Mouse (Mus musculus) brain, embryonic 14.5 days (tissue): ENCODE measurements around the gene Slitrk1.

Source experiments
- CTCF ChIP-seq: fragments of 200-500 bp; IDR thresholded peaks from 2 replicates; pipeline ENCODE4 v1.5.1; 2012; ENCODE audit warnings: inconsistent platforms, mild to moderate bottlenecking, moderate library complexity, borderline replicate concordance; ENCODE audit not compliant: insufficient read depth, insufficient read length; ENCODE audit errors: extremely low read depth
- POLR2A ChIP-seq: fragments of 200-500 bp; IDR thresholded peaks from 2 replicates; pipeline ENCODE4 v1.6.1; 2012; ENCODE audit warnings: mild to moderate bottlenecking, inconsistent platforms, borderline replicate concordance; ENCODE audit not compliant: poor library complexity, insufficient read depth, insufficient read length, severe bottlenecking; ENCODE audit errors: extremely low read depth

DNA sequence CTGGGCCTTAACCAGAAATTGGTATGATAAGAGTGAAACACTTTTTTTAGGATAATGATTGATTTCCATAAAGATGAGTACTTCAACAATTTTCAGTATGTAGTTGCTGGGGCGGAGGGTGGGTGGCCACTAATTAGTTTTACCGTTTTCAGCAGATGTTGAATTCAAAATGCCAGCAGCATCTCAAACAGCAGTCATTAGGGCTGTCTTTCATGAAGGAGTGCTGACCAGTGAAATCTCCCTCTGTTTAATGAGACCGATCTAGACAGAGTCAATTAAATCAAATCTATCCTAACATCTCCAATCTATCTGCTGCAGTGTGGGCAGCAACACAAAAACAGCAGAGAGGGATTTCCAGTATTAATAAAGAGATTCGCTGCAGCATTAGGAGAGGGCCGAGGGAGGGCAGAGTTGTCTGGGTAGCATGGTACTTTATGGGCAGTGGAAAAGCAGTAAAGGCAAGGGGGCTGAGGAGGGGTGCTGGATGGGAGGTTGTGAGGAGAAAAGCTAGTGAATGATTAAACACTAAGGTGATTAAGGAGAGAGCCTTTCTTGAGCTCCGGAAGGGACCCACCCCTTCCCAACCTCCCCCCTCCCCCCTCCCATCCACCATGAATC, 4.5 kb downstream of the Slitrk1 start:
- TF ChIP-seq CTCF: no peak; the same call in 1 of the 2 replicates
- no peak for TF ChIP-seq POLR2A
